Mouse (Mus musculus) MEL (cell line): ENCODE results near the gene Grcc10. TPM values are rescaled to one million over a fixed set of nuclear protein-coding genes. Genes with fewer than 3 reads are reported as not detected.

ENCODE experiments used
- DNase-seq: peaks from one replicate; pipeline ENCODE4 v3.0.0; 2011; ENCODE audit warnings: low read depth, low spot score
- H3K27ac ChIP-seq: 2 replicates; pipeline ENCODE4 v1.5.1; 2012; ENCODE audit warnings: low read depth, mild to moderate bottlenecking, control low read depth, low read length, moderate library complexity; ENCODE audit not compliant: control insufficient read depth
- H3K27me3 ChIP-seq, 2 experiments: fragments of 150-350 bp in 1 of 2; sonication (generic) in 1 of 2; 2 replicates each; pipeline ENCODE4 v1.6.1; 2012; ENCODE audit warnings: low read length in 2 of 2, mild to moderate bottlenecking in 2 of 2, improper control_type of control experiment in 1 of 2, moderate library complexity in 1 of 2; ENCODE audit not compliant: insufficient read depth in 2 of 2, control insufficient read depth in 1 of 2
- H3K36me3 ChIP-seq, 2 experiments: 2 replicates each; pipeline ENCODE4 v1.6.1; 2012 to 2014; ENCODE audit warnings: low read length in 2 of 2, improper control_type of control experiment in 1 of 2, inconsistent platforms in 1 of 2, mild to moderate bottlenecking in 1 of 2; ENCODE audit not compliant: insufficient read depth in 2 of 2, control insufficient read depth in 1 of 2
- H3K4me1 ChIP-seq, 2 experiments: fragments of 150-350 bp in 1 of 2; sonication (generic) in 1 of 2; 2 replicates each; pipeline ENCODE4 v1.6.1; 2012; ENCODE audit warnings: low read length in 2 of 2, improper control_type of control experiment in 1 of 2, mild to moderate bottlenecking in 1 of 2; ENCODE audit not compliant: insufficient read depth in 2 of 2, control insufficient read depth in 1 of 2
- H3K4me3 ChIP-seq, 2 experiments: fragments of 150-350 bp in 1 of 2; sonication (generic) in 1 of 2; 2 replicates each; pipeline ENCODE4 v1.5.1; 2012; ENCODE audit warnings: low read depth in 2 of 2, low read length in 2 of 2, mild to moderate bottlenecking in 2 of 2, moderate library complexity in 2 of 2, control low read depth in 1 of 2, improper control_type of control experiment in 1 of 2; ENCODE audit not compliant: control insufficient read depth in 1 of 2, insufficient read depth in 1 of 2
- H3K79me2 ChIP-seq: 2 replicates; pipeline ENCODE4 v1.6.1; 2012; ENCODE audit warnings: mild to moderate bottlenecking, low read length, moderate library complexity; ENCODE audit not compliant: control insufficient read depth, poor library complexity, insufficient read depth
- H3K9ac ChIP-seq: 2 replicates; pipeline ENCODE4 v1.6.1; 2012; ENCODE audit warnings: low read depth, mild to moderate bottlenecking, control low read depth, low read length, moderate library complexity; ENCODE audit not compliant: control insufficient read depth, poor library complexity, severe bottlenecking
- H3K9me3 ChIP-seq: fragments of 150-350 bp; sonication (generic); replicated peaks from 2 replicates; pipeline ENCODE4 v1.6.1; 2012; ENCODE audit warnings: mild to moderate bottlenecking, low read length, improper control_type of control experiment, moderate library complexity; ENCODE audit not compliant: insufficient read depth
- CTCF ChIP-seq, 3 experiments: IDR thresholded peaks in 2 of 3; conservative IDR thresholded peaks in 1 of 3; 2 replicates each; pipeline ENCODE4 v1.5.1; 2011 to 2012; ENCODE audit warnings: low read length in 3 of 3, low read depth in 2 of 3, mild to moderate bottlenecking in 2 of 3, improper control_type of control experiment in 1 of 3, inconsistent platforms in 1 of 3, mixed read lengths in 1 of 3, moderate library complexity in 1 of 3; ENCODE audit not compliant: control insufficient read depth in 1 of 3, insufficient read depth in 1 of 3, poor library complexity in 1 of 3, severe bottlenecking in 1 of 3
- ELF1 ChIP-seq: IDR thresholded peaks from 2 replicates; pipeline ENCODE4 v1.6.1; 2014; ENCODE audit warnings: low read depth, mild to moderate bottlenecking, inconsistent platforms, low read length, improper control_type of control experiment, moderate library complexity
- EP300 ChIP-seq, 2 experiments: IDR thresholded peaks; 2 replicates each; pipeline ENCODE4 v1.6.1; 2011; ENCODE audit warnings: improper control_type of control experiment in 2 of 2, low read length in 2 of 2, low read depth in 1 of 2, mild to moderate bottlenecking in 1 of 2
- HCFC1 ChIP-seq: IDR thresholded peaks from 2 replicates; pipeline ENCODE4 v1.6.1; 2012; ENCODE audit warnings: low read depth, mild to moderate bottlenecking, inconsistent platforms, low read length, improper control_type of control experiment, moderate library complexity
- MAZ ChIP-seq: IDR thresholded peaks from 2 replicates; pipeline ENCODE4 v1.6.1; 2012; ENCODE audit warnings: low read depth, mild to moderate bottlenecking, inconsistent platforms, low read length, improper control_type of control experiment
- TBP ChIP-seq: IDR thresholded peaks from 2 replicates; pipeline ENCODE4 v1.8.0; 2011; ENCODE audit warnings: low read depth, low read length, improper control_type of control experiment
- UBTF ChIP-seq: IDR thresholded peaks from 2 replicates; pipeline ENCODE4 v1.6.1; 2012; ENCODE audit warnings: low read depth, mild to moderate bottlenecking, inconsistent platforms, low read length, improper control_type of control experiment, moderate library complexity, borderline replicate concordance; ENCODE audit not compliant: insufficient read depth
- ZC3H11A ChIP-seq: IDR thresholded peaks from 2 replicates; pipeline ENCODE4 v1.6.1; 2012; ENCODE audit warnings: low read depth, mild to moderate bottlenecking, inconsistent platforms, low read length, improper control_type of control experiment
- ZNF384 ChIP-seq: IDR thresholded peaks from 2 replicates; pipeline ENCODE4 v1.6.1; 2012; ENCODE audit warnings: low read depth, mild to moderate bottlenecking, inconsistent platforms, low read length, improper control_type of control experiment
- polyA plus RNA-seq, 2 experiments: library from polyadenylated mRNA; stranded (reverse) in 1 of 2; unstranded in 1 of 2; fragments of >175 nt in 1 of 2; fragments of >200 nt in 1 of 2; gene quantifications; 2 replicates each; pipeline versions ENCODE4 v1.2.1 to v1.2.4; 2012; ENCODE audit warnings: low replicate concordance in 2 of 2, low read depth in 1 of 2; ENCODE audit not compliant: insufficient read length in 2 of 2, insufficient read depth in 1 of 2, missing spikeins in 1 of 2
- total RNA-seq: library from RNA; depleted of rRNA; stranded (reverse); fragments of 300-350 nt; gene quantifications from 2 replicates; pipeline ENCODE4 v1.2.3, GENCODE M21; 2012

Gene Grcc10
- total and polyA plus RNA-seq, 3 experiments: 57.4 to 62.9 TPM; not detected in 1

DNA sequence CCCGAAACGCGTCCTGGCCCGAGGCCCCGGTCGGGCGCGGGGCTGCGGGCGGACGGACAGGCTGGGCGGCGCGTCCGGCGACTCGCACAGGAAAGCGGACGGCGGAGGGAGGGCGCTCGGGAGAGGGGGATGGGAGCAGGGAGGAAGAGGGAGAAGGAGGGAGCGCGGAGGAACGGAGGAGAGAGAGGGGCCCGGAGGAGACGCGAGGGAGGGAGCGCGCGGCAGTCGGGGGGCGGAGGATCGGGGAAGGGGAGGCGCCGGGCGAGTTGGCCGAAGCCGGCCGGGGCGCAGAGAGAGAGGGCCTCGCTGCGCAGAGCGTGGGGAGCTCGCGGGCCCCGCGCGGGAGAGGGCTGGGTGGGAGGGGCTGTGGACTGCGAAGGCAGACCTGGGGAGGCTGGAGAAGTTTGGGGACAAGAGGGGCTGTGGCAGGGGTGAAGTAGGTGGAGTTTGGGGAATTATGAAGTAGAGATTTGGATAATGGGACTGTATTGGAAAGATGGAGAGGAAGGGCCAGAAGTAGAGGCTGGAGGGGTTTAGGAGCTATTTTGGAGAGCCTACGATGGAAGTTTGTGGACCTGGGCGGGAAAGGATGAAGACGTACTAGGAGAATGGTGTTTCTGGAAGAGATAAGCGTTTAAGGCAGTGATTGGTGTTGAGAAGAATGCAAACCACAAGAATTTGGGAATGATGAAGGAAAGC is 15.6 kb upstream of the Grcc10 start (continued):
- TF ChIP-seq EP300 (IDR thresholded peaks at IDR 0.05; ENCODE audit: low read depth in 1 of 2, low read length in 2 of 2): no peak
- peak; percentile 91 for TF ChIP-seq MAZ
- TF ChIP-seq ZC3H11A: no peak

DNA sequence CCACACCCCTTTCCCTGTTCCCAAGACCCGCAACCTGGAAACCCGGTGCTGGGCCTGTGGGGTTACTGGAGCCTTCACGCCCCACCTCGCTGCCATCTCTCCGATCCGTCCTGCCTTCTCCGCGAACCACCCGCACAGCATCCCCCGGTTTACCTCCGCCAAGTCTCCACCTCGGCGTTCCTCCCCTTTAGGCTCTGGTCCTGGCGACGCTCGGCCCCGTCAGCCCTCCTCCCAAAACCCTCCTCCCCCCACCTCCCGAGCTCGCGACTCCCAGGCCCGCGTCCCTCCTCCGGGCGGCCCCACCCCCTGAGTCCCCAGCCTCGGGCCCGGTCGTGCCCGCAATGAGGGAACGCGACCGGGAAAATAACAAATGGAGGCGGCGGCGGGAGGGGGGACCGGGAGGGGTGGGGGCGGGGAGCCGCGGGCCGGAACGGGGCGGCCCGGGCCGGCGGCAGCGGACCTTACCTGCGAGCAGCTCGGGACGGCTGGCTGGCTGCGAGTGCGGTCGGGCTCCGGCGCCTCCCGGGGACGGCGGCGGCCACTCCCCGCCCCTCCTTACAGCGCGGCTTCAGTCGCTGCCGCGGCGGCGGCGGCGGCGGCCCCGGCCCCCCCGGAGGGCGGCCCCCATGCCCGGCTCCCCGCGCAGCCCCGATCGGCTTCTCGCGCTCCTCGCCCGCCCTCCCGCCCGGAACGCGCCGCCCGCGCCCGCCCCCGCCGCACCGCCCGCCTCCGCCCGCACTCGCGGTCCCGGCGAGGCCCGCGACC is 14.8 kb upstream of the Grcc10 start, which contains the start of the genes Gm45234 and Atn1:
TSS of gene Gm45234 (minus strand) at position 191 of the 765 bp plus-strand sequence.
TSS of gene Atn1 (minus strand) at position 694 of the 765 bp plus-strand sequence.
- H3K9me3 ChIP-seq: no peaks in the 10 kb centered on the region
- H3K4me3 ChIP-seq: peak within 1 kb of the TSS; percentile 67 to 82
- peak within 1 kb of the TSS; percentile 91 for H3K9ac ChIP-seq
- H3K4me1 ChIP-seq: peaks cover 2 to 32% of the 10 kb centered on the region in 2 experiments; a peak in 3 of 4 replicates
- peaks cover 14% of the 10 kb centered on the region for H3K79me2 ChIP-seq
- peak; percentile 75 for DNase-seq
- H3K27ac ChIP-seq: peak within 1 kb of the TSS; percentile 38
- TF ChIP-seq ZNF384: no peak
- TF ChIP-seq TBP: no peak
- TF ChIP-seq CTCF (IDR thresholded peaks at IDR 0.05 in 2 of 3, conservative IDR thresholded peaks at IDR 0.05 in 1 of 3; ENCODE audit: control insufficient read depth in 1 of 3, insufficient read depth in 1 of 3, low read depth in 2 of 3, low read length in 3 of 3, poor library complexity in 1 of 3, severe bottlenecking in 1 of 3): 0 out of 6 replicates have a peak, but pooled peaks of 1 of the 3 experiments have one; percentile 1
- TF ChIP-seq UBTF: 0 out of 2 replicates have a peak, but pooled peaks have one; percentile 12
- peak; percentile 42 for TF ChIP-seq HCFC1
- peaks cover 0 to 2% of the 10 kb centered on the region in 2 experiments; a peak in 1 of 4 replicates for H3K36me3 ChIP-seq
- no peaks in the 10 kb centered on the region for H3K27me3 ChIP-seq

DNA sequence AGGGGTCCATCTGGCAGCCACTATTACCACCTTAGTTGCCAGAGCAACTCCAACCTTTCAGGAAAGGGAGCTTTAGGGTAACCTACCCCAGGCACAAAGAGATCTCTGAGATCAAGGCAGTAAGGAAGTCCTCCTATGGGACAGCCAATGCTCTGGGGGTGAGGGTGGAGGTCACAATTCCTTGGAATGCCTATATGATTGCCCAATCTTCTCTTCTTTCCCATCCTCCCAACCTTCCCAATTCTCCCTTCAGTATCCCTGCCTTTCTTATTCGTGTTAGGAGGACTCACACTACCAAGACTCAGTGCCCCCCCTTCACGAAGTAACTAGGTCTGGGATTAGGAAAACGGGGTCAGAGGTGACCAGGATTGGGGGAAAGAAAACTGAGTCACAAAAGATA is 14.1 kb upstream of the Grcc10 start:
- peaks cover 0 to 2% of the 10 kb centered on the region in 2 experiments; a peak in 1 of 4 replicates for H3K36me3 ChIP-seq
- H3K27ac ChIP-seq: no peak overlapping the region
- H3K79me2 ChIP-seq: peaks cover 14% of the 10 kb centered on the region
- peaks cover 2 to 32% of the 10 kb centered on the region in 2 experiments; a peak in 3 of 4 replicates for H3K4me1 ChIP-seq
- peak overlapping the region; percentile 66 to 82 for H3K4me3 ChIP-seq
- H3K27me3 ChIP-seq: no peaks in the 10 kb centered on the region
- no peak for DNase-seq
- H3K9ac ChIP-seq: peak overlapping the region; percentile 77
- no peaks in the 10 kb centered on the region for H3K9me3 ChIP-seq
- TF ChIP-seq ELF1 (no peak), EP300 (IDR thresholded peaks at IDR 0.05; ENCODE audit: low read depth in 1 of 2, low read length in 2 of 2) (no peak)
